Mouse (Mus musculus) megakaryocyte, embryonic 14.5 days (primary cell): ENCODE data around the gene Ifitm7.

Experiments used
- FLI1 ChIP-seq: IDR thresholded peaks from 2 replicates; pipeline ENCODE4 v1.6.1; 2012; ENCODE audit warnings: low read length, inconsistent platforms, mixed read lengths
- GATA1 ChIP-seq: IDR thresholded peaks from 3 replicates; pipeline ENCODE4 v1.6.1; 2012; ENCODE audit warnings: mixed read lengths, low read length, inconsistent platforms, borderline replicate concordance

GRCm38 (mm10) chr16:14005266-14005665 is 18.6 kb upstream of the Ifitm7 start:
- no peak for TF ChIP-seq FLI1
- no peak for TF ChIP-seq GATA1
